Mouse (Mus musculus): Measurements from ENCODE around the gene Dctn3. TPM values are rescaled to one million over a fixed set of nuclear protein-coding genes. Genes with fewer than 3 reads are reported as not detected.
"Not testable (repeated sequence)": the region's sequence is repeated elsewhere in the genome, so short reads cannot be mapped to it uniquely, and the experiment has no call there.

The Dctn3 gene
- polyA plus RNA-seq, 1 experiment from 2014 or later = 56.9 TPM

- Histone ChIP-seq H3K4me3 (ENCODE audit: low read depth, low read length) (no peak overlapping the region), H3K4me2 (ENCODE audit: low read depth, low read length) (no peak overlapping the region), H3K9ac (ENCODE audit: low read depth, low read length) (no peak overlapping the region), H3K4me1 (ENCODE audit: control insufficient read depth, low read depth, low read length) (peaks cover 9% of the 10 kb centered on the region), H3K9me3 (replicated peaks; ENCODE audit: control insufficient read depth, low read length) (no peaks in the 10 kb centered on the region), H3K27me3 (ENCODE audit: control insufficient read depth, insufficient read depth, low read depth, low read length) (peaks cover 13% of the 10 kb centered on the region), H3K27ac (ENCODE audit: low read length) (no peak overlapping the region), H3K36me3 (ENCODE audit: control insufficient read depth, insufficient read depth) (no peaks in the 10 kb centered on the region)
- no peak for ATAC-seq (ENCODE audit: low read depth)
- 37% methylated on average over 8 of the region's 8 CpGs for WGBS (ENCODE audit: insufficient replicate concordance)
These were observed 14.7 kb downstream of the Dctn3 start for GRCm38 (mm10) chr4:41708192-41708745.

GRCm38 (mm10) chr4:41707011-41707535, 15.9 kb downstream of the Dctn3 start:
- Histone ChIP-seq H3K27ac (ENCODE audit: low read length) (no peak overlapping the region), H3K27me3 (ENCODE audit: control insufficient read depth, insufficient read depth, low read depth, low read length) (peaks cover 14% of the 10 kb centered on the region), H3K9ac (ENCODE audit: low read depth, low read length) (no peak overlapping the region), H3K4me3 (ENCODE audit: low read depth, low read length) (no peak overlapping the region), H3K36me3 (ENCODE audit: control insufficient read depth, insufficient read depth) (no peaks in the 10 kb centered on the region), H3K4me2 (ENCODE audit: low read depth, low read length) (no peak overlapping the region), H3K4me1 (ENCODE audit: control insufficient read depth, low read depth, low read length) (peaks cover 2% of the 10 kb centered on the region), H3K9me3 (replicated peaks; ENCODE audit: control insufficient read depth, low read length) (no peaks in the 10 kb centered on the region)
- 4% methylated on average over 13 of the region's 13 CpGs for WGBS (ENCODE audit: insufficient replicate concordance)
- no peak for ATAC-seq (ENCODE audit: low read depth)

GRCm38 (mm10) chr4:41705922-41706754, 16.8 kb downstream of the Dctn3 start:
- H3K4me2 ChIP-seq (ENCODE audit: low read depth, low read length) = no peak overlapping the region
- no peak overlapping the region for H3K9ac ChIP-seq (ENCODE audit: low read depth, low read length)
- H3K27ac ChIP-seq (ENCODE audit: low read length) = no peak overlapping the region
- no peak overlapping the region for H3K4me3 ChIP-seq (ENCODE audit: low read depth, low read length)
- H3K4me1 ChIP-seq (ENCODE audit: control insufficient read depth, low read depth, low read length) = no peaks in the 10 kb centered on the region
- H3K9me3 ChIP-seq (replicated peaks; ENCODE audit: control insufficient read depth, low read length) = no peaks in the 10 kb centered on the region
- H3K27me3 ChIP-seq (ENCODE audit: control insufficient read depth, insufficient read depth, low read depth, low read length) = peaks cover 14% of the 10 kb centered on the region
- 58% methylated on average over 19 of the region's 19 CpGs for WGBS (ENCODE audit: insufficient replicate concordance)
- no peak for ATAC-seq (ENCODE audit: low read depth)
- H3K36me3 ChIP-seq (ENCODE audit: control insufficient read depth, insufficient read depth) = no peaks in the 10 kb centered on the region

DNA sequence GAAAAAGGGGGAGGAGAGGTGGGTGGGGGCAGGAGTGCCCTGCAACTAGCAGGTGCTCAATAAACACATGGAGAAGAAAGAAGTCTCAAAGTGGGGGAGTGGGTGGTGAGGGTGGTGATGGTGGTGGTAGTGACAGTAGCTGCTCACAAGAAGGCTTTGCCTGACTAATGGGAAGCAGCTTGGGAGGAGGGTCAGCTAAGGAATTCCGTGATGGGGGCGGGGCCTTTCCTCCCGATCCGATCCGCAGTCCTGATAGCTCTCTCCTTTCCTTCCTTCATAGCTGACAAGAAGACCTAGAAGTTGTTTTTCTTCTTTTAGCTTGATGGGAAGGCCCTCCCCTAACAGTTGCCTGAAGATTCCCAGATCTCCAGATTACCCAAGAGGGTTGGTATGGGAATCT, 18.3 kb downstream of the Dctn3 start:
- Histone ChIP-seq H3K9ac (ENCODE audit: low read depth, low read length) (no peak overlapping the region), H3K4me2 (ENCODE audit: low read depth, low read length) (no peak overlapping the region), H3K27ac (ENCODE audit: low read length) (no peak overlapping the region), H3K4me1 (ENCODE audit: control insufficient read depth, low read depth, low read length) (no peaks in the 10 kb centered on the region), H3K4me3 (ENCODE audit: low read depth, low read length) (no peak overlapping the region), H3K27me3 (ENCODE audit: control insufficient read depth, insufficient read depth, low read depth, low read length) (peaks cover 14% of the 10 kb centered on the region), H3K9me3 (replicated peaks; ENCODE audit: control insufficient read depth, low read length) (no peaks in the 10 kb centered on the region), H3K36me3 (ENCODE audit: control insufficient read depth, insufficient read depth) (no peaks in the 10 kb centered on the region)
- no peak for ATAC-seq (ENCODE audit: low read depth)
- 11% methylated on average over 5 of the region's 5 CpGs for WGBS (ENCODE audit: insufficient replicate concordance)

GRCm38 (mm10) chr4:41702226-41702625, 20.7 kb downstream of the Dctn3 start:
- peaks cover 10% of the 10 kb centered on the region for H3K27me3 ChIP-seq (ENCODE audit: control insufficient read depth, insufficient read depth, low read depth, low read length)
- not testable (repeated sequence) for H3K4me2 ChIP-seq (ENCODE audit: low read depth, low read length); H3K9ac ChIP-seq (ENCODE audit: low read depth, low read length); H3K36me3 ChIP-seq (ENCODE audit: control insufficient read depth, insufficient read depth); H3K9me3 ChIP-seq (replicated peaks; ENCODE audit: control insufficient read depth, low read length); H3K27ac ChIP-seq (ENCODE audit: low read length); H3K4me1 ChIP-seq (ENCODE audit: control insufficient read depth, low read depth, low read length); ATAC-seq (ENCODE audit: low read depth); H3K4me3 ChIP-seq (ENCODE audit: low read depth, low read length)
- WGBS (ENCODE audit: insufficient replicate concordance) = 54% methylated on average over 2 of the region's 2 CpGs

GRCm38 (mm10) chr4:41700224-41700623, 22.7 kb downstream of the Dctn3 start:
- not testable (repeated sequence) for H3K4me1 ChIP-seq (ENCODE audit: control insufficient read depth, low read depth, low read length); H3K9ac ChIP-seq (ENCODE audit: low read depth, low read length); H3K9me3 ChIP-seq (replicated peaks; ENCODE audit: control insufficient read depth, low read length); H3K36me3 ChIP-seq (ENCODE audit: control insufficient read depth, insufficient read depth); H3K27ac ChIP-seq (ENCODE audit: low read length); H3K27me3 ChIP-seq (ENCODE audit: control insufficient read depth, insufficient read depth, low read depth, low read length); H3K4me3 ChIP-seq (ENCODE audit: low read depth, low read length); H3K4me2 ChIP-seq (ENCODE audit: low read depth, low read length); ATAC-seq (ENCODE audit: low read depth)
- WGBS (ENCODE audit: insufficient replicate concordance) = 46% methylated on average over 2 of the region's 8 CpGs

- not testable (repeated sequence) for H3K27me3 ChIP-seq (ENCODE audit: control insufficient read depth, insufficient read depth, low read depth, low read length); H3K27ac ChIP-seq (ENCODE audit: low read length); H3K36me3 ChIP-seq (ENCODE audit: control insufficient read depth, insufficient read depth); H3K4me2 ChIP-seq (ENCODE audit: low read depth, low read length); H3K4me1 ChIP-seq (ENCODE audit: control insufficient read depth, low read depth, low read length); H3K9ac ChIP-seq (ENCODE audit: low read depth, low read length); ATAC-seq (ENCODE audit: low read depth); H3K9me3 ChIP-seq (replicated peaks; ENCODE audit: control insufficient read depth, low read length); H3K4me3 ChIP-seq (ENCODE audit: low read depth, low read length)
- WGBS (ENCODE audit: insufficient replicate concordance) = 57% methylated on average over 9 of the region's 10 CpGs
These were observed 23.2 kb downstream of the Dctn3 start, which contains the start of gene Il11ra1 for GRCm38 (mm10) chr4:41699783-41700182. Il11ra1 (plus strand) TSS chr4:41699989.

DNA sequence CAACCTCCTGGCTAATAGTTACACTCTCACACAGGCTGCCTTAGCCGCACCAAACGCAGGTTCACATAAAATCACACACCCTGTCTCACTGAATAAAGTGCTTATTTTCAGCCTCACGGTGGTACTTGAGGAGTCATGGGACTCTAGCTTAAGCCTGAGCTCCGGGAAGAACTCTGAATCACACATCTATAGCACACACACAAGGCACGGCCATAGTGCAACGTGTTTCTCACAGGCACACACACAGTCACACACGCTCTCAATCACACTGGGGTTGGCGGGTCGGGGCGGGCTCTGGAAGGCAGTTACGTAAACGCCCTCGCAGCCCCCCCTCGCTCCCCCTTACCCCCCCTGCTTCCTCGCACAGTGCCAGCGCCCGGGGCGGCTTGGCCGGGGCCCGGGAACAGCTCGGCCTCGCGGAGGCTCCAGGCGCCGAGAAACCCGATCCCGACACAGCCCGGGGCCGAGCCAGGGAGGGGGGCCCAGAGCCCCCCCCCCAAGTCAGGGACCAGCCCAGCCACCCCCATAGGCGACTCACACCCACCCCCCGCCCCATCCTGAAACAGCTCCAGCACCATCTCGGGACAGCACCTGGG, 24.5 kb downstream of the Dctn3 start:
- ATAC-seq (ENCODE audit: low read depth) = not testable (repeated sequence)

More for the DNA sequence above, 24.5 kb downstream of the Dctn3 start:
- H3K27ac ChIP-seq (ENCODE audit: low read length); H3K4me3 ChIP-seq (ENCODE audit: low read depth, low read length); H3K36me3 ChIP-seq (ENCODE audit: control insufficient read depth, insufficient read depth); H3K4me2 ChIP-seq (ENCODE audit: low read depth, low read length); H3K9ac ChIP-seq (ENCODE audit: low read depth, low read length); H3K27me3 ChIP-seq (ENCODE audit: control insufficient read depth, insufficient read depth, low read depth, low read length); H3K9me3 ChIP-seq (replicated peaks; ENCODE audit: control insufficient read depth, low read length); H3K4me1 ChIP-seq (ENCODE audit: control insufficient read depth, low read depth, low read length): not testable (repeated sequence)
- 14% methylated on average over 21 of the region's 32 CpGs for WGBS (ENCODE audit: insufficient replicate concordance)

Measured in liver, embryonic 16.5 days (tissue).